Mouse (Mus musculus): ENCODE measurements around the gene Scn5a. TPM values are rescaled to one million over a fixed set of nuclear protein-coding genes. Genes with fewer than 3 reads are reported as not detected.

The Scn5a gene
- total and polyA plus RNA-seq, 3 experiments: 1.9 to 9.0 (median 4.3) TPM

GRCm38 (mm10) chr9:119580668-119581067, 1.9 kb upstream of the Scn5a start:
- in situ Hi-C loops (cut with MboI; ENCODE audit: low pct_ligation_motif_present, low pct_unique_long_range_greater_than_20kb, low sequenced_read_pairs) (loop anchor here (5.0 kb wide), 1 partner anchor 118 kb away; no protein-coding TSS in a partner anchor), dilution Hi-C loops (cut with MboI; ENCODE audit: extremely low pct_ligation_motif_present, extremely low pct_unique_long_range_greater_than_20kb, low sequenced_read_pairs) (no loop called here)
- Histone ChIP-seq H3K4me3 (replicated peaks in 1 of 3; ENCODE audit: low read depth in 2 of 3, low read length in 2 of 3, poor library complexity in 1 of 3) (no peak overlapping the region), H3K27me3 (replicated peaks) (peaks cover 27% of the 10 kb centered on the region), H3K9ac (ENCODE audit: insufficient read depth, low read depth) (no peak overlapping the region), H3K4me2 (ENCODE audit: insufficient read depth, low read depth, poor library complexity, severe bottlenecking) (no peak overlapping the region), H3K4me1 (ENCODE audit: control insufficient read depth in 1 of 2, insufficient read depth in 2 of 2) (peaks cover 11 to 30% of the 10 kb centered on the region in 2 experiments), H3K79me2 (replicated peaks; ENCODE audit: control insufficient read depth, extremely low read depth, insufficient read depth, poor library complexity, severe bottlenecking) (no peaks in the 10 kb centered on the region), H3K27ac (ENCODE audit: insufficient read depth, low read depth) (no peak overlapping the region), H3K36me3 (replicated peaks in 1 of 2; ENCODE audit: control insufficient read depth in 1 of 2, insufficient read depth in 1 of 2, low read length in 1 of 2) (no peaks in the 10 kb centered on the region), H3K9me3 (replicated peaks; ENCODE audit: low read length) (no peaks in the 10 kb centered on the region)
- DNase-seq (ENCODE audit: extremely low read depth): peak; percentile 78
- TF ChIP-seq MXI1 (IDR thresholded peaks at IDR 0.05; ENCODE audit: low read depth, low read length) (0 out of 2 replicates have a peak, but pooled peaks have one; percentile 30), ETS1 (conservative IDR thresholded peaks at IDR 0.05; ENCODE audit: low read depth, low read length) (no peak), POLR2A (IDR thresholded peaks at IDR 0.05; ENCODE audit: low read depth, low read length) (no peak), ZMIZ1 (IDR thresholded peaks at IDR 0.05; ENCODE audit: low read depth, low read length) (no peak), RAD21 (IDR thresholded peaks at IDR 0.05; ENCODE audit: low read depth, low read length) (peak; percentile 100), GABPA (IDR thresholded peaks at IDR 0.05; ENCODE audit: insufficient replicate concordance, low read depth, low read length) (no peak), NELFE (IDR thresholded peaks at IDR 0.05; ENCODE audit: low read depth, low read length) (peak; percentile 49; the same call in 1 of the 2 replicates), MAX (IDR thresholded peaks at IDR 0.05; ENCODE audit: low read length) (no peak), ZC3H11A (IDR thresholded peaks at IDR 0.05; ENCODE audit: low read depth, low read length) (peak; percentile 91), PAX5 (IDR thresholded peaks at IDR 0.05; ENCODE audit: low read length) (no peak), POLR2AphosphoS2 (IDR thresholded peaks at IDR 0.05; ENCODE audit: low read depth, low read length) (no peak), USF1 (IDR thresholded peaks at IDR 0.05; ENCODE audit: low read depth, low read length) (no peak), MAFK (IDR thresholded peaks at IDR 0.05; ENCODE audit: insufficient replicate concordance, low read length) (no peak), CTCF (conservative IDR thresholded peaks at IDR 0.05 in 1 of 2, IDR thresholded peaks at IDR 0.05 in 1 of 2; ENCODE audit: low read depth in 2 of 2, low read length in 2 of 2) (peak; percentile 97 to 99), CHD1 (IDR thresholded peaks at IDR 0.05; ENCODE audit: low read depth, low read length) (no peak), MYC (IDR thresholded peaks at IDR 0.05; ENCODE audit: low read depth, low read length) (peak; percentile 46; the same call in 1 of the 2 replicates), KAT2A (IDR thresholded peaks at IDR 0.05; ENCODE audit: insufficient replicate concordance, low read length) (no peak), HCFC1 (IDR thresholded peaks at IDR 0.05; ENCODE audit: low read depth, low read length) (no peak), JUND (conservative IDR thresholded peaks at IDR 0.05; ENCODE audit: low read depth, low read length) (no peak), MEF2A (IDR thresholded peaks at IDR 0.05; ENCODE audit: borderline replicate concordance, low read depth, low read length) (peak; percentile 62; the same call in 1 of the 2 replicates), ZKSCAN1 (IDR thresholded peaks at IDR 0.05; ENCODE audit: borderline replicate concordance, low read depth, low read length) (no peak), USF2 (conservative IDR thresholded peaks at IDR 0.05; ENCODE audit: low read depth, low read length) (no peak), EP300 (IDR thresholded peaks at IDR 0.05; ENCODE audit: low read length) (no peak), SIN3A (IDR thresholded peaks at IDR 0.05; ENCODE audit: low read length) (0 out of 2 replicates have a peak, but pooled peaks have one; percentile 44), UBTF (IDR thresholded peaks at IDR 0.05; ENCODE audit: low read depth, low read length) (no peak), TBP (conservative IDR thresholded peaks at IDR 0.05; ENCODE audit: low read depth, low read length) (no peak), IRF4 (IDR thresholded peaks at IDR 0.05; ENCODE audit: low read depth, low read length) (peak; percentile 37; the same call in 1 of the 2 replicates), CHD2 (IDR thresholded peaks at IDR 0.05; ENCODE audit: low read length) (no peak), E2F4 (IDR thresholded peaks at IDR 0.05; ENCODE audit: insufficient replicate concordance, low read depth, low read length) (no peak), JUN (IDR thresholded peaks at IDR 0.05; ENCODE audit: insufficient read depth, low read depth, low read length) (no peak), RCOR1 (conservative IDR thresholded peaks at IDR 0.05; ENCODE audit: low read depth, low read length) (no peak), ZNF384 (IDR thresholded peaks at IDR 0.05; ENCODE audit: low read depth, low read length) (no peak), NRF1 (IDR thresholded peaks at IDR 0.05; ENCODE audit: low read depth, low read length) (0 out of 2 replicates have a peak, but pooled peaks have one; percentile 24), BHLHE40 (IDR thresholded peaks at IDR 0.05; ENCODE audit: low read depth, low read length) (no peak; the same call in 1 of the 2 replicates), MAZ (IDR thresholded peaks at IDR 0.05; ENCODE audit: low read depth, low read length) (0 out of 2 replicates have a peak, but pooled peaks have one; percentile 39), TCF12 (IDR thresholded peaks at IDR 0.05; ENCODE audit: low read depth, low read length) (no peak), ELF1 (IDR thresholded peaks at IDR 0.05; ENCODE audit: low read depth, low read length) (no peak), SMC3 (IDR thresholded peaks at IDR 0.05; ENCODE audit: low read depth, low read length) (peak; percentile 96)

Data from CH12.LX (cell line).